Comparison of ENCODE assay signal across 8 mouse cellular contexts in the genomic region with DNA sequence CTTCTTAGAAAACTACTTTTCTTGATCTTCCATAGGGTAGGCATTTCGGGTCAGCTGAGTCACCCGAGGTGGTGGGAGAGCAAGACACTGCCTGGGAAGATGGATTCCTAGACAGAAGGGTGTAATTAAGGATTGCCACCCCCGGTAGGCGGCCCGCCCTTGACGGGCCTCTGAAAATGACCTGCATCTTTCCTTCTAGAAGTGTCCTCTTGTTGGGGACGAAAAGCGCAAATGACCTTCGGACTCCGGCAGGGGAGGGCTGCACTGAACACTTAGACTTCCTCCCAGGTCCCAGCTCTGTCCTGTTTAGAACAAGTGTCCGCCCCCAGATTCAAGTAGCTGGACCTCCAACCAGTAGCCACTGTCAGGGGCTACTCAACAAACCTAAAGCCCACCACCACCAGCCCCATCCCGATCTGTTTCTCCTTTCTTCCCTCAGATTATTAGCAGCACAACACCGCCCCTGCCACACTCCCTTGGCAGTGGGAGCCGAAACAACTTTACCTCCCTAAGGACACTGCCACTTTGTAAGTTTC. TPM values are rescaled to one million over a fixed set of nuclear protein-coding genes. Genes with fewer than 3 reads are reported as not detected.
DNase-seq lines count a peak whose midpoint lies in the region; ATAC-seq lines count a peak whose summit lies in the region.

No protein-coding gene starts in this region.

- DNase-seq in ovary, adult 18-20 months (ENCODE audit: low spot score): peak; percentile 4
- DNase-seq in ovary, postnatal 10 days (ENCODE audit: low spot score): no peak
- DNase-seq in kidney, postnatal 25 days: peak; percentile 36 to 56
- no peak for DNase-seq in frontal cortex, postnatal 10 days (ENCODE audit: low spot score in 2 of 2)
- no peak for DNase-seq in lung, postnatal 10 days
- no peak for DNase-seq in adrenal gland, postnatal 4 days (ENCODE audit: low spot score in 2 of 2)

- no peak overlapping the region; the same call in 1 of the 2 replicates for H3K27ac ChIP-seq in heart, embryonic 13.5 days (replicated peaks)
- peak overlapping the region; percentile 91 for H3K27ac ChIP-seq in neural tube, embryonic 15.5 days (replicated peaks)

- ATAC-seq in heart, embryonic 13.5 days (ENCODE audit: extremely low read depth, insufficient number of reproducible peaks, low FRiP score, low TSS enrichment): no peak
- ATAC-seq in neural tube, embryonic 15.5 days (ENCODE audit: low FRiP score): no peak

- H3K4me1 ChIP-seq in heart, embryonic 13.5 days: peaks cover 22% of the 10 kb centered on the region
- peaks cover 32% of the 10 kb centered on the region for H3K4me1 ChIP-seq in neural tube, embryonic 15.5 days

- no peaks in the 10 kb centered on the region for H3K36me3 ChIP-seq in heart, embryonic 13.5 days
- no peaks in the 10 kb centered on the region for H3K36me3 ChIP-seq in neural tube, embryonic 15.5 days

- WGBS in heart, embryonic 13.5 days: under 1% methylated on average over 14 of the region's 14 CpGs
- WGBS in neural tube, embryonic 15.5 days: under 1% methylated on average over 14 of the region's 14 CpGs

- H3K9ac ChIP-seq in heart, embryonic 13.5 days: peak overlapping the region; percentile 80; the same call in 1 of the 2 replicates
- peak overlapping the region; percentile 73 for H3K9ac ChIP-seq in neural tube, embryonic 15.5 days (replicated peaks)

- H3K4me2 ChIP-seq in heart, embryonic 13.5 days: peak overlapping the region; percentile 97
- H3K4me2 ChIP-seq in neural tube, embryonic 15.5 days: peak overlapping the region; percentile 95

- no peaks in the 10 kb centered on the region for H3K9me3 ChIP-seq in heart, embryonic 13.5 days
- H3K9me3 ChIP-seq in neural tube, embryonic 15.5 days (replicated peaks): no peaks in the 10 kb centered on the region

- H3K4me3 ChIP-seq in heart, embryonic 13.5 days: peak overlapping the region; percentile 81
- H3K4me3 ChIP-seq in neural tube, embryonic 15.5 days (replicated peaks): peak overlapping the region; percentile 77

- peaks cover 72% of the 10 kb centered on the region for H3K27me3 ChIP-seq in heart, embryonic 13.5 days (replicated peaks)
- 0 out of 2 replicates have a peak, but pooled peaks cover 16% of the 10 kb centered on the region for H3K27me3 ChIP-seq in neural tube, embryonic 15.5 days (replicated peaks)

RNA-seq across cellular contexts. Expression of gene Tenm3, which starts 0.7 kb away (rescaled TPM):
- 7.0 and 7.1 TPM in 2 replicates for polyA plus RNA-seq in heart, embryonic 13.5 days (2015; fragmentation: Nextera tagmentation; extraction: Ambion mirVana)
- 31.5 and 37.7 TPM in 2 replicates for polyA plus RNA-seq in neural tube, embryonic 15.5 days (2015; fragmentation: Nextera tagmentation; extraction: Ambion mirVana)
- 10 to 100 TPM; 34.8 to 38.3 TPM for total RNA-seq in adrenal gland, postnatal 4 days (2021)

Comparison
In these comparisons a context has a peak if more than half of its experiments do, and no peak if none do; other contexts are left out.
1. DNase-seq: peak in ovary, adult 18-20 months (single experiment) and kidney, postnatal 25 days (2 of 2); none in ovary, postnatal 10 days (single experiment), frontal cortex, postnatal 10 days (0 of 2), lung, postnatal 10 days (single experiment) and adrenal gland, postnatal 4 days (0 of 2).